19 mouse cellular contexts compared by ENCODE assay signal in the genomic region with DNA sequence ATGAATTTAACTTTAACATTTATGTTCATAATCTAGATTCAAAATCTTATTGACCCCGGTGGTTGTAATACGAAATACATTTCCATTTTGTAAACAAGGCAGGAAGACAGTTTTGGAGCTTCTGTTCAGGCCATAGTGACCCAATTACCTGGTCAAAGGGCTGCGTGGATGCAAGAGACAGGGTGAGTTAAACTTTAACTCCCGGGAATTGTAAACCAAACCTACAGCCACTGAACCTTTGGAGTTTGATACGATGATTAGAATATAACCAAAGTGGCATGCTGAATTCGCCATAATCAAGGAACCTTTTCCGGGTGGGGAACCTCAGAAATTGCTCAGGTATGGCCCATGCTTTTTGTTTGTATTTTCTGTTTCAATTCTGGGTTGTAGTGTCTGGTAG. TPM values are rescaled to one million over a fixed set of nuclear protein-coding genes. Genes with fewer than 3 reads are reported as not detected.
DNase-seq lines count a peak whose midpoint lies in the region; ATAC-seq lines count a peak whose summit lies in the region.
"Had no signal": no experiment of that assay in that cellular context is flagged by ENCODE, and none has a peak within 500 bp of the region (broad histone marks: within the 10 kb centered on the region; RNA-seq: fewer than 3 reads in every experiment).

A gene (plus strand): TSS at position 244 of the 400 bp plus-strand sequence.

- no peak within 1 kb of the TSS for H3K4me3 ChIP-seq in kidney, embryonic 14.5 days (ENCODE audit: low read length)
- peak within 1 kb of the TSS; percentile 41 for H3K4me3 ChIP-seq in liver, embryonic 13.5 days (replicated peaks)
- H3K4me3 ChIP-seq in forebrain, embryonic 14.5 days (ENCODE audit: low read depth, low read length) = no peak within 1 kb of the TSS
- H3K4me3 ChIP-seq: forebrain, embryonic 15.5 days; heart, embryonic 15.5 days; hindbrain, embryonic 10.5 days; limb, embryonic 10.5 days; lung, embryonic 15.5 days; midbrain, embryonic 15.5 days had no signal

- DNase-seq in kidney, adult 11 months = peak; percentile 65
- DNase-seq in kidney, postnatal 10 days = peak; percentile 12
- DNase-seq in liver, embryonic 13.5 days = no peak
- DNase-seq in embryo, embryonic 10.5 days (ENCODE audit: low spot score) = no peak
- DNase-seq in forebrain, embryonic 14.5 days (ENCODE audit: low spot score) = no peak
- DNase-seq in cerebellum, adult 11 months = no peak
- DNase-seq: cerebellum, adult 2 months; layer of hippocampus, postnatal 36 days; right cerebral cortex, postnatal 25 days; thymus, adult 2 months had no signal

- no peaks in the 10 kb centered on the region for H3K36me3 ChIP-seq in kidney, embryonic 14.5 days (ENCODE audit: control insufficient read depth, insufficient read depth, low read length)
- H3K36me3 ChIP-seq in liver, embryonic 13.5 days = no peaks in the 10 kb centered on the region
- no peaks in the 10 kb centered on the region for H3K36me3 ChIP-seq in forebrain, embryonic 14.5 days (ENCODE audit: control insufficient read depth, insufficient read depth, low read length)
- H3K36me3 ChIP-seq: forebrain, embryonic 15.5 days; heart, embryonic 15.5 days; hindbrain, embryonic 10.5 days; limb, embryonic 10.5 days; lung, embryonic 15.5 days; midbrain, embryonic 15.5 days had no signal

- ATAC-seq in kidney, embryonic 14.5 days (ENCODE audit: low FRiP score, low TSS enrichment) = no peak
- ATAC-seq in liver, embryonic 13.5 days (ENCODE audit: low read depth) = peak; percentile 39; the same call in 1 of the 2 replicates
- no peak for ATAC-seq in forebrain, embryonic 14.5 days
- ATAC-seq: forebrain, embryonic 15.5 days; midbrain, embryonic 15.5 days; Patski had no signal

- no peaks in the 10 kb centered on the region for H3K9me3 ChIP-seq in kidney, embryonic 14.5 days (ENCODE audit: control insufficient read depth, low read length)
- H3K9me3 ChIP-seq in liver, embryonic 13.5 days (replicated peaks) = no peaks in the 10 kb centered on the region
- no peaks in the 10 kb centered on the region for H3K9me3 ChIP-seq in forebrain, embryonic 14.5 days (replicated peaks; ENCODE audit: control insufficient read depth, low read length)
- H3K9me3 ChIP-seq: forebrain, embryonic 15.5 days; heart, embryonic 15.5 days; hindbrain, embryonic 10.5 days; limb, embryonic 10.5 days; lung, embryonic 15.5 days; midbrain, embryonic 15.5 days had no signal

- 78% methylated on average over 7 of the region's 7 CpGs for WGBS in kidney, embryonic 14.5 days
- WGBS in liver, embryonic 13.5 days (ENCODE audit: insufficient replicate concordance) = 58% methylated on average over 7 of the region's 7 CpGs
- WGBS in forebrain, embryonic 14.5 days = 91% methylated on average over 7 of the region's 7 CpGs

- H3K4me1 ChIP-seq in kidney, embryonic 14.5 days (ENCODE audit: control insufficient read depth, insufficient read depth, low read length) = no peaks in the 10 kb centered on the region
- no peaks in the 10 kb centered on the region for H3K4me1 ChIP-seq in liver, embryonic 13.5 days (replicated peaks)
- H3K4me1 ChIP-seq in forebrain, embryonic 14.5 days (ENCODE audit: control insufficient read depth, insufficient read depth, low read length) = no peaks in the 10 kb centered on the region
- H3K4me1 ChIP-seq: forebrain, embryonic 15.5 days; heart, embryonic 15.5 days; hindbrain, embryonic 10.5 days; limb, embryonic 10.5 days; lung, embryonic 15.5 days; midbrain, embryonic 15.5 days had no signal

- no peak within 1 kb of the TSS for H3K4me2 ChIP-seq in kidney, embryonic 14.5 days (replicated peaks; ENCODE audit: low read depth, low read length)
- H3K4me2 ChIP-seq in liver, embryonic 13.5 days = peak within 1 kb of the TSS; percentile 45
- H3K4me2 ChIP-seq in forebrain, embryonic 14.5 days (ENCODE audit: low read length) = no peak within 1 kb of the TSS
- H3K4me2 ChIP-seq: forebrain, embryonic 15.5 days; heart, embryonic 15.5 days; lung, embryonic 15.5 days; midbrain, embryonic 15.5 days had no signal

- H3K27me3 ChIP-seq in kidney, embryonic 14.5 days (ENCODE audit: control insufficient read depth, insufficient read depth, low read length) = no peaks in the 10 kb centered on the region
- H3K27me3 ChIP-seq in liver, embryonic 13.5 days = no peaks in the 10 kb centered on the region
- no peaks in the 10 kb centered on the region for H3K27me3 ChIP-seq in forebrain, embryonic 14.5 days (replicated peaks; ENCODE audit: control insufficient read depth, insufficient read depth, low read length)
- H3K27me3 ChIP-seq: forebrain, embryonic 15.5 days; heart, embryonic 15.5 days; lung, embryonic 15.5 days; midbrain, embryonic 15.5 days had no signal

- no peak within 1 kb of the TSS for H3K9ac ChIP-seq in kidney, embryonic 14.5 days (ENCODE audit: low read depth, low read length)
- H3K9ac ChIP-seq in liver, embryonic 13.5 days = peak within 1 kb of the TSS; percentile 22; the same call in 1 of the 2 replicates
- H3K9ac ChIP-seq in forebrain, embryonic 14.5 days (ENCODE audit: low read length) = no peak within 1 kb of the TSS
- H3K9ac ChIP-seq: forebrain, embryonic 15.5 days; heart, embryonic 15.5 days; lung, embryonic 15.5 days; midbrain, embryonic 15.5 days had no signal

- H3K27ac ChIP-seq in kidney, embryonic 14.5 days (ENCODE audit: low read depth, low read length) = no peak within 1 kb of the TSS
- H3K27ac ChIP-seq in liver, embryonic 13.5 days = no peak within 1 kb of the TSS
- no peak within 1 kb of the TSS for H3K27ac ChIP-seq in forebrain, embryonic 14.5 days (ENCODE audit: low read depth, low read length)
- H3K27ac ChIP-seq: forebrain, embryonic 15.5 days; heart, embryonic 15.5 days; hindbrain, embryonic 10.5 days; limb, embryonic 10.5 days; lung, embryonic 15.5 days; midbrain, embryonic 15.5 days had no signal

RNA-seq across cellular contexts. Expression of the gene that starts here (rescaled TPM):
- polyA plus RNA-seq in kidney, embryonic 14.5 days (2014; fragmentation: Nextera tagmentation; extraction: Ambion mirVana) = 0.47 and 0.79 TPM in 2 replicates
- polyA plus RNA-seq in liver, embryonic 13.5 days (2015; fragmentation: Nextera tagmentation; extraction: Ambion mirVana) = 5.8 and 7.1 TPM in 2 replicates
- polyA plus RNA-seq in forebrain, embryonic 14.5 days (2014; fragmentation: Nextera tagmentation; extraction: Ambion mirVana) = not detected in 2 replicates
- polyA plus RNA-seq: brain, embryonic 14.5 days; forebrain, embryonic 15.5 days; heart, embryonic 15.5 days; hindbrain, embryonic 10.5 days; limb, embryonic 10.5 days; lung, embryonic 15.5 days; midbrain, embryonic 15.5 days; Patski had no signal

Comparison
In these comparisons a context has a peak if more than half of its experiments do, and no peak if none do; other contexts are left out.
1. DNase-seq: peak in kidney, adult 11 months (single experiment) and kidney, postnatal 10 days (single experiment); none in liver, embryonic 13.5 days (single experiment), embryo, embryonic 10.5 days (single experiment), forebrain, embryonic 14.5 days (single experiment) and cerebellum, adult 11 months (single experiment).